Mouse (Mus musculus) neural tube, embryonic 15.5 days (tissue): ENCODE measurements around the gene Fam76a. TPM values are rescaled to one million over a fixed set of nuclear protein-coding genes. Genes with fewer than 3 reads are reported as not detected.

Source experiments
- ATAC-seq: fragments of 200-750 bp; cut with Nextera tagmentation; 2 replicates; pipeline ENCODE4 v1.8.0; 2017; ENCODE audit warnings: mild to moderate bottlenecking, moderate TSS enrichment, moderate library complexity; ENCODE audit not compliant: low FRiP score
- H3K27ac ChIP-seq: fragments of 300-500 bp; sonication (generic); replicated peaks from 2 replicates; pipeline ENCODE4 v1.5.1; 2015; ENCODE audit warnings: mild to moderate bottlenecking, inconsistent platforms
- H3K27me3 ChIP-seq: fragments of 300-500 bp; sonication (generic); replicated peaks from 2 replicates; pipeline ENCODE4 v1.6.1; 2015; ENCODE audit warnings: inconsistent platforms
- H3K36me3 ChIP-seq: fragments of 300-500 bp; sonication (generic); 2 replicates; pipeline ENCODE4 v1.6.1; 2015; ENCODE audit warnings: inconsistent platforms
- H3K4me1 ChIP-seq: fragments of 300-500 bp; sonication (generic); 2 replicates; pipeline ENCODE4 v1.6.1; 2015; ENCODE audit warnings: inconsistent platforms
- H3K4me2 ChIP-seq: fragments of 300-500 bp; sonication (generic); 2 replicates; pipeline ENCODE4 v1.6.1; 2015; ENCODE audit warnings: inconsistent platforms, mild to moderate bottlenecking, moderate library complexity
- H3K4me3 ChIP-seq: fragments of 300-500 bp; sonication (generic); replicated peaks from 2 replicates; pipeline ENCODE4 v1.5.1; 2015; ENCODE audit warnings: mild to moderate bottlenecking, inconsistent platforms
- H3K9ac ChIP-seq: fragments of 300-500 bp; sonication (generic); replicated peaks from 2 replicates; pipeline ENCODE4 v1.6.1; 2015; ENCODE audit warnings: mild to moderate bottlenecking, inconsistent platforms
- H3K9me3 ChIP-seq: fragments of 300-500 bp; sonication (generic); replicated peaks from 2 replicates; pipeline ENCODE4 v1.6.1; 2016; ENCODE audit warnings: inconsistent platforms
- WGBS: fragments of 180-500 bp; shearing (Covaris S2); methylation state at CpG from one replicate; pipeline ENCODE4 v1.1.7; 2015; ENCODE audit warnings: mixed read lengths; 5-methylcytosine and 5-hydroxymethylcytosine counted together
- polyA plus RNA-seq: library from polyadenylated mRNA; unstranded; fragments of >200 nt; fragmentation: Nextera tagmentation; extraction: Ambion mirVana; gene quantifications from 2 replicates; pipeline ENCODE4 v1.2.1, GENCODE M21; 2015

The Fam76a gene
- polyA plus RNA-seq, 1 experiment from 2014 or later: 37.5 TPM

GRCm38 (mm10) chr4:132873481-132874362 is 48.6 kb downstream of the Fam76a start:
- Histone ChIP-seq H3K27me3 (no peaks in the 10 kb centered on the region), H3K9ac (no peak overlapping the region), H3K4me3 (no peak overlapping the region), H3K9me3 (no peaks in the 10 kb centered on the region), H3K27ac (no peak overlapping the region), H3K4me1 (0 out of 2 replicates have a peak, but pooled peaks cover 3% of the 10 kb centered on the region), H3K4me2 (no peak overlapping the region), H3K36me3 (peaks cover 22% of the 10 kb centered on the region)
- ATAC-seq: no peak
- WGBS: 91% methylated on average over 11 of the region's 11 CpGs

GRCm38 (mm10) chr4:132871116-132871515 is 51.2 kb downstream of the Fam76a start:
- Histone ChIP-seq H3K36me3 (peaks cover 48% of the 10 kb centered on the region), H3K4me3 (no peak overlapping the region), H3K4me1 (0 out of 2 replicates have a peak, but pooled peaks cover 1% of the 10 kb centered on the region), H3K27me3 (no peaks in the 10 kb centered on the region), H3K27ac (no peak overlapping the region), H3K9ac (no peak overlapping the region), H3K4me2 (no peak overlapping the region), H3K9me3 (no peaks in the 10 kb centered on the region)
- 98% methylated on average over 3 of the region's 3 CpGs for WGBS
- no peak for ATAC-seq

GRCm38 (mm10) chr4:132864856-132865255 is 57.5 kb downstream of the Fam76a start:
- no peaks in the 10 kb centered on the region for H3K27me3 ChIP-seq
- H3K4me3 ChIP-seq: no peak overlapping the region
- no peaks in the 10 kb centered on the region for H3K4me1 ChIP-seq
- no peaks in the 10 kb centered on the region for H3K9me3 ChIP-seq
- ATAC-seq: no peak
- peaks cover 75% of the 10 kb centered on the region for H3K36me3 ChIP-seq
- no peak overlapping the region for H3K4me2 ChIP-seq
- no peak overlapping the region for H3K9ac ChIP-seq
- no peak overlapping the region for H3K27ac ChIP-seq
- 97% methylated on average over 2 of the region's 2 CpGs for WGBS

DNA sequence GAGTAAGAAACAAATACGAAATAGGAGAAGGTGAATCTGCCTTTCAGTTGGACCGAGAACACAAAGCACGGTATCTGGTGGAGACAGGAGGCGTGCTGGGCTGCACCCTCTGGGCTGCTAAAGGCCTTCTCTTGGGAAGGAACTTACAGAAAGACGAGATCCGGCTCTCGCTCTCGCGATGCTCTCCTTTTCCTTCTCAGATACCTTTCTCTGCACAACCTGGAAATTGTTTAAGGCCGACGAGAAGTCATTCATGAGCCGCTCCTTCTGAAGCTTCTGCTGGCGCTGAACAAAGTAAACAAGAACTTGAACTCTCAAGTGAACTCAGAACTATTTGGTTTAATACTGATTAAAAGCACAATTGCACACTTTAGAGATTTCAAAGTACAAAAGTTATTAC is 59.3 kb downstream of the Fam76a start:
- Histone ChIP-seq H3K4me1 (no peaks in the 10 kb centered on the region), H3K9me3 (no peaks in the 10 kb centered on the region), H3K9ac (no peak overlapping the region), H3K27me3 (no peaks in the 10 kb centered on the region), H3K36me3 (peaks cover 72% of the 10 kb centered on the region), H3K4me3 (no peak overlapping the region), H3K27ac (no peak overlapping the region), H3K4me2 (no peak overlapping the region)
- WGBS: 93% methylated on average over 13 of the region's 13 CpGs
- ATAC-seq: no peak

DNA sequence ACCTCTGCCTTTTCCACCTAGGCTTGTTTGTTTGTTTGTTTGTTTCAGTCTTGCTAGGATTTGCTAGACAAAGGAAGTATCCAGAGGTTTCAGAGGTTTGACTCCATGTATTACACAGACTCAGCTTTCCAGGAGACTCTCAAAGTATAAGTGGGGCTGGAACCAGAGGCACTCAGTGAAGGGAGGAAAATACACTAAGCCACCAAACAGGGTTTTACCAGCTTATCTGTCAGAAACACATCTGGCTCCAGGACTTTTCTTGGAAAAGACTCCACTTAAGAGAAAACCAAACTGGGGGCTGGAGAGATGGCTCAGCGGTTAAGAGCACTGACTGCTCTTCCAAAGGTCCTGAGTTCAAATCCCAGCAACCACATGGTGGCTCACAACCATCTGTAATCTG is 61.5 kb downstream of the Fam76a start:
- no peak overlapping the region for H3K9ac ChIP-seq
- H3K4me1 ChIP-seq: no peaks in the 10 kb centered on the region
- H3K4me2 ChIP-seq: no peak overlapping the region
- H3K27ac ChIP-seq: no peak overlapping the region
- H3K4me3 ChIP-seq: no peak overlapping the region
- no peaks in the 10 kb centered on the region for H3K27me3 ChIP-seq
- H3K9me3 ChIP-seq: no peaks in the 10 kb centered on the region
- peaks cover 73% of the 10 kb centered on the region for H3K36me3 ChIP-seq
- 100% methylated on average over 1 of the region's 1 CpGs for whole genome bisulfite sequencing
- ATAC-seq: no peak

Other genes starting within 250 kb of the Fam76a start
- gene Xkr8, start 190.0 kb downstream of the Fam76a start, polyA plus RNA-seq: 6.2 and 6.4 TPM in 2 replicates
- 0.54 and 0.64 TPM in 2 replicates for gene Smpdl3b, start 165.3 kb downstream of the Fam76a start, polyA plus RNA-seq
- gene Rpa2, start 154.2 kb downstream of the Fam76a start, polyA plus RNA-seq: 35.8 and 58.8 TPM in 2 replicates
- 0.50 and 1.5 TPM in 2 replicates for gene Themis2, start 126.2 kb downstream of the Fam76a start, polyA plus RNA-seq
- gene Ppp1r8, start 79.4 kb downstream of the Fam76a start, polyA plus RNA-seq: 56.0 and 58.7 TPM in 2 replicates
- 124 and 134 TPM in 2 replicates for gene Stx12, start 38.0 kb downstream of the Fam76a start, polyA plus RNA-seq
- gene Fgr, start 51.5 kb upstream of the Fam76a start, polyA plus RNA-seq: 0.23 and 0.91 TPM in 2 replicates
- 11.0 TPM in 2 replicates for gene Ahdc1, start 88.7 kb upstream of the Fam76a start, polyA plus RNA-seq
- 22.2 and 45.6 TPM in 2 replicates for gene Wasf2, start 207.9 kb upstream of the Fam76a start, polyA plus RNA-seq